Mouse (Mus musculus) kidney, postnatal 10 days (tissue): Measurements from ENCODE around the gene Fsd1l.

ENCODE experiments used
- DNase-seq: peaks from one replicate; pipeline ENCODE4 v3.0.0; 2021; ENCODE audit warnings: mixed read lengths

Gene Fsd1l

GRCm38 (mm10) chr4:53750391-53751120 is 119.3 kb downstream of the Fsd1l start:
- DNase-seq: peak; percentile 53
